Mouse (Mus musculus): Measurements from ENCODE around the gene Neu3.

DNA sequence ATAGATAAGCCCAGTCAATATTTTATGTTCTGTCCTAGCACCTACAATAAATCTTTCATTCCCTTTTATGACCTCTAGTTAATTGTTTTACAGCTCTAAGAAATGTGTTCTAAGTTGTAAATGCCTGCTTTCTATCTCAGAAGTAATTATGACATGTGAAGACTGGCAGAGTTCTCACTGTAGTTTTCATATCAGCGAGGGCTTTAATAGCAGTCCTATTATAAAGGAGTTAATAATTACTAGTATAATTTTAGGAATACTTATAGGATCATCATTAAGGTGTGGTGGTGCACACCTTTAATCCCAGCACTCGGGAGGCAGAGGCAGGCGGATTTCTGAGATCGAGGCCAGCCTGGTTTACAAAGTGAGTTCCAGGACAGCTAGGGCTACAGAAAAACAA is 16.6 kb downstream of the Neu3 start:
- TF ChIP-seq CTCF (IDR thresholded peaks at IDR 0.05; ENCODE audit: borderline replicate concordance, insufficient read depth, low read length) (no peak), POLR2A (IDR thresholded peaks at IDR 0.05; ENCODE audit: low read depth, low read length) (no peak)

All from embryonic fibroblast, embryonic 13.5 days (primary cell).